Mouse (Mus musculus): ENCODE results near the gene C1qa. TPM values are rescaled to one million over a fixed set of nuclear protein-coding genes. Genes with fewer than 3 reads are reported as not detected.

The C1qa gene
- total and polyA plus RNA-seq, 2 experiments from 2014 or later: 42.2 to 53.1 TPM

GRCm38 (mm10) chr4:136862411-136862810 lies 36.2 kb downstream of the C1qa start:
- 87% methylated on average over 2 of the region's 2 CpGs for WGBS

GRCm38 (mm10) chr4:136861806-136862205 lies 36.8 kb downstream of the C1qa start:
- no peak for TF ChIP-seq CTCF (IDR thresholded peaks at IDR 0.05; ENCODE audit: low read depth)
- Histone ChIP-seq H3K9me3 (ENCODE audit: low read length) (no peaks in the 10 kb centered on the region), H3K27ac (ENCODE audit: low read depth, low read length) (no peak overlapping the region), H3K4me1 (ENCODE audit: insufficient read depth) (peaks cover 7% of the 10 kb centered on the region), H3K36me3 (ENCODE audit: insufficient read depth) (no peaks in the 10 kb centered on the region), H3K27me3 (ENCODE audit: insufficient read depth, low read length) (no peaks in the 10 kb centered on the region), H3K4me3 (ENCODE audit: low read depth, low read length) (no peak overlapping the region), H3K9ac (no peak overlapping the region), H3K4me2 (ENCODE audit: low read depth) (no peak overlapping the region)
- peak; percentile 72 for ATAC-seq
- no peak for DNase-seq
- WGBS: 7% methylated on average over 17 of the region's 17 CpGs

More at GRCm38 (mm10) chr4:136862411-136862810, 36.2 kb downstream of the C1qa start:
- DNase-seq (no peak), ATAC-seq (no peak)
- Histone ChIP-seq H3K9me3 (ENCODE audit: low read length) (no peaks in the 10 kb centered on the region), H3K27me3 (ENCODE audit: insufficient read depth, low read length) (no peaks in the 10 kb centered on the region), H3K36me3 (ENCODE audit: insufficient read depth) (no peaks in the 10 kb centered on the region), H3K4me2 (ENCODE audit: low read depth) (no peak overlapping the region), H3K4me1 (ENCODE audit: insufficient read depth) (peaks cover 7% of the 10 kb centered on the region), H3K4me3 (ENCODE audit: low read depth, low read length) (no peak overlapping the region), H3K9ac (no peak overlapping the region), H3K27ac (ENCODE audit: low read depth, low read length) (no peak overlapping the region)
- TF ChIP-seq CTCF (IDR thresholded peaks at IDR 0.05; ENCODE audit: low read depth): no peak

GRCm38 (mm10) chr4:136860022-136860421 lies 38.6 kb downstream of the C1qa start:
- Histone ChIP-seq H3K9me3 (ENCODE audit: low read length) (no peaks in the 10 kb centered on the region), H3K4me1 (ENCODE audit: insufficient read depth) (peaks cover 3% of the 10 kb centered on the region), H3K27ac (ENCODE audit: low read depth, low read length) (no peak overlapping the region), H3K9ac (no peak overlapping the region), H3K36me3 (ENCODE audit: insufficient read depth) (no peaks in the 10 kb centered on the region), H3K27me3 (ENCODE audit: insufficient read depth, low read length) (no peaks in the 10 kb centered on the region), H3K4me3 (ENCODE audit: low read depth, low read length) (no peak overlapping the region), H3K4me2 (ENCODE audit: low read depth) (no peak overlapping the region)
- no peak for DNase-seq
- no peak for TF ChIP-seq CTCF (IDR thresholded peaks at IDR 0.05; ENCODE audit: low read depth)
- ATAC-seq: no peak
- 87% methylated on average over 7 of the region's 7 CpGs for WGBS

GRCm38 (mm10) chr4:136855081-136855480 lies 43.5 kb downstream of the C1qa start:
- H3K9me3 ChIP-seq (ENCODE audit: low read length): no peaks in the 10 kb centered on the region
- TF ChIP-seq CTCF (IDR thresholded peaks at IDR 0.05; ENCODE audit: low read depth): peak; percentile 44
- WGBS: 26% methylated on average over 6 of the region's 6 CpGs

GRCm38 (mm10) chr4:136852989-136853388 lies 45.6 kb downstream of the C1qa start:
- ATAC-seq (no peak), DNase-seq (no peak)
- H3K9me3 ChIP-seq (ENCODE audit: low read length): no peaks in the 10 kb centered on the region
- no peak overlapping the region for H3K27ac ChIP-seq (ENCODE audit: low read depth, low read length)
- no peaks in the 10 kb centered on the region for H3K36me3 ChIP-seq (ENCODE audit: insufficient read depth)
- H3K4me1 ChIP-seq (ENCODE audit: insufficient read depth): no peaks in the 10 kb centered on the region
- H3K9ac ChIP-seq: no peak overlapping the region
- H3K4me3 ChIP-seq (ENCODE audit: low read depth, low read length): no peak overlapping the region
- H3K4me2 ChIP-seq (ENCODE audit: low read depth): no peak overlapping the region
- 89% methylated on average over 12 of the region's 12 CpGs for WGBS
- TF ChIP-seq CTCF (IDR thresholded peaks at IDR 0.05; ENCODE audit: low read depth): no peak
- no peaks in the 10 kb centered on the region for H3K27me3 ChIP-seq (ENCODE audit: insufficient read depth, low read length)

More at GRCm38 (mm10) chr4:136855081-136855480, 43.5 kb downstream of the C1qa start:
- H3K36me3 ChIP-seq (ENCODE audit: insufficient read depth): no peaks in the 10 kb centered on the region
- ATAC-seq (no peak), DNase-seq (no peak)
- no peak overlapping the region for H3K27ac ChIP-seq (ENCODE audit: low read depth, low read length)
- no peaks in the 10 kb centered on the region for H3K27me3 ChIP-seq (ENCODE audit: insufficient read depth, low read length)
- H3K4me3 ChIP-seq (ENCODE audit: low read depth, low read length): no peak overlapping the region
- no peak overlapping the region for H3K9ac ChIP-seq
- no peaks in the 10 kb centered on the region for H3K4me1 ChIP-seq (ENCODE audit: insufficient read depth)
- H3K4me2 ChIP-seq (ENCODE audit: low read depth): no peak overlapping the region

GRCm38 (mm10) chr4:136852119-136852518 lies 46.5 kb downstream of the C1qa start:
- 56% methylated on average over 5 of the region's 5 CpGs for WGBS
- DNase-seq (no peak), ATAC-seq (no peak)
- Histone ChIP-seq H3K27ac (ENCODE audit: low read depth, low read length) (no peak overlapping the region), H3K36me3 (ENCODE audit: insufficient read depth) (no peaks in the 10 kb centered on the region), H3K27me3 (ENCODE audit: insufficient read depth, low read length) (no peaks in the 10 kb centered on the region), H3K4me2 (ENCODE audit: low read depth) (no peak overlapping the region), H3K9ac (no peak overlapping the region), H3K4me1 (ENCODE audit: insufficient read depth) (no peaks in the 10 kb centered on the region), H3K9me3 (ENCODE audit: low read length) (no peaks in the 10 kb centered on the region), H3K4me3 (ENCODE audit: low read depth, low read length) (no peak overlapping the region)
- no peak for TF ChIP-seq CTCF (IDR thresholded peaks at IDR 0.05; ENCODE audit: low read depth)

GRCm38 (mm10) chr4:136848565-136848964 lies 50.0 kb downstream of the C1qa start:
- no peak for DNase-seq
- Histone ChIP-seq H3K36me3 (ENCODE audit: insufficient read depth) (no peaks in the 10 kb centered on the region), H3K4me2 (ENCODE audit: low read depth) (no peak overlapping the region), H3K27me3 (ENCODE audit: insufficient read depth, low read length) (no peaks in the 10 kb centered on the region), H3K4me1 (ENCODE audit: insufficient read depth) (no peaks in the 10 kb centered on the region), H3K4me3 (ENCODE audit: low read depth, low read length) (no peak overlapping the region), H3K9ac (no peak overlapping the region), H3K9me3 (ENCODE audit: low read length) (no peaks in the 10 kb centered on the region), H3K27ac (ENCODE audit: low read depth, low read length) (no peak overlapping the region)
- TF ChIP-seq CTCF (IDR thresholded peaks at IDR 0.05; ENCODE audit: low read depth): no peak
- ATAC-seq: no peak
- WGBS: 59% methylated on average over 4 of the region's 4 CpGs

All from forebrain, postnatal 0 days (tissue).